Mouse (Mus musculus) erythroid progenitor cell, adult 5-6 weeks (primary cell): ENCODE measurements around the gene Sema7a. TPM values are rescaled to one million over a fixed set of nuclear protein-coding genes. Genes with fewer than 3 reads are reported as not detected.

ENCODE experiments used
- ATAC-seq: replicated peaks from 2 replicates; pipeline ENCODE4 v1.8.0; 2016; ENCODE audit warnings: moderate number of reproducible peaks, mild to moderate bottlenecking, moderate TSS enrichment, inconsistent platforms; ENCODE audit not compliant: poor library complexity, low FRiP score, severe bottlenecking
- total RNA-seq, 2 experiments: library from RNA; stranded (forward) in 1 of 2; stranded (reverse) in 1 of 2; fragments of 150-400 nt in 1 of 2; fragments of 186-747, 209-891 nt in 1 of 2; gene quantifications; 2 replicates each; pipeline versions ENCODE4 v1.2.3 to v1.2.4; 2015 to 2017; ENCODE audit warnings: low replicate concordance in 2 of 2

Sema7a gene
- total RNA-seq, 2 experiments from 2014 or later = 0.42 TPM; not detected in 1

GRCm38 (mm10) chr9:58003272-58003671, 63.4 kb downstream of the Sema7a start:
- no peak for ATAC-seq

GRCm38 (mm10) chr9:58005753-58006461, 66.0 kb downstream of the Sema7a start, which contains the start of gene Cyp11a1:
Gene Cyp11a1, plus strand, starts transcription at chr9:58006411.
- ATAC-seq = no peak

GRCm38 (mm10) chr9:58008336-58009014, 68.6 kb downstream of the Sema7a start:
- ATAC-seq = no peak

GRCm38 (mm10) chr9:58009015-58009362, 69.1 kb downstream of the Sema7a start:
- ATAC-seq = no peak

GRCm38 (mm10) chr9:58009588-58009987, 69.7 kb downstream of the Sema7a start:
- no peak for ATAC-seq

GRCm38 (mm10) chr9:58011027-58011426, 71.1 kb downstream of the Sema7a start:
- no peak for ATAC-seq

- no peak for ATAC-seq
These were observed 71.6 kb downstream of the Sema7a start for GRCm38 (mm10) chr9:58011552-58011951.

Other genes starting within 250 kb of the Sema7a start
- gene Edc3, start 231.6 kb upstream of the Sema7a start, total RNA-seq (2015; ENCODE audit: low replicate concordance) = 5.8 and 7.5 TPM in 2 replicates
- gene Edc3, start 231.6 kb upstream of the Sema7a start, total RNA-seq (2017; ENCODE audit: low replicate concordance) = 2.8 and 8.6 TPM in 2 replicates
- 237 and 278 TPM in 2 replicates for gene Clk3, start 174.3 kb upstream of the Sema7a start, total RNA-seq (2015; ENCODE audit: low replicate concordance)
- gene Clk3, start 174.3 kb upstream of the Sema7a start, total RNA-seq (2017; ENCODE audit: low replicate concordance) = 247 and 348 TPM in 2 replicates
- 7.1 and 8.3 TPM in 2 replicates for gene Arid3b, start 103.3 kb upstream of the Sema7a start, total RNA-seq (2015; ENCODE audit: low replicate concordance)
- 0.83 and 1.8 TPM in 2 replicates for gene Arid3b, start 103.3 kb upstream of the Sema7a start, total RNA-seq (2017; ENCODE audit: low replicate concordance)
- gene Ubl7, start 29.1 kb upstream of the Sema7a start, total RNA-seq (2015; ENCODE audit: low replicate concordance) = 16.2 and 33.1 TPM in 2 replicates
- gene Ubl7, start 29.1 kb upstream of the Sema7a start, total RNA-seq (2017; ENCODE audit: low replicate concordance) = 13.8 and 15.0 TPM in 2 replicates
- gene Cyp11a1, start 66.3 kb downstream of the Sema7a start, total RNA-seq (2015; ENCODE audit: low replicate concordance) = 5.0 TPM in 1 of 2 replicates, not detected in the other
- gene Cyp11a1, start 66.3 kb downstream of the Sema7a start, total RNA-seq (2017; ENCODE audit: low replicate concordance) = 1.3 TPM in 1 of 2 replicates, not detected in the other
- not detected in 2 replicates for gene Stra6, start 123.7 kb downstream of the Sema7a start, total RNA-seq (2015; ENCODE audit: low replicate concordance)
- not detected in 2 replicates for gene Stra6, start 123.7 kb downstream of the Sema7a start, total RNA-seq (2017; ENCODE audit: low replicate concordance)
- gene Ccdc33, start 178.7 kb downstream of the Sema7a start, total RNA-seq (2015; ENCODE audit: low replicate concordance) = not detected in 2 replicates
- not detected in 2 replicates for gene Ccdc33, start 178.7 kb downstream of the Sema7a start, total RNA-seq (2017; ENCODE audit: low replicate concordance)